Mouse (Mus musculus) heart, postnatal 0 days (tissue): ENCODE measurements at regions not wholly inside any gene's neighbourhood (a gene's known extent, or its start where the extent isn't known, plus 50 kb on each side); places are given as distances from the start of the nearest gene placed in this dataset.

Experiments used
- CTCF ChIP-seq: IDR thresholded peaks from 2 replicates; pipeline ENCODE4 v1.5.1; 2016; ENCODE audit warnings: antibody characterized with exemption, control low read depth, low read depth
- EP300 ChIP-seq: IDR thresholded peaks from 2 replicates; pipeline ENCODE4 v1.6.1; 2016; ENCODE audit warnings: antibody characterized with exemption, low read depth

DNA sequence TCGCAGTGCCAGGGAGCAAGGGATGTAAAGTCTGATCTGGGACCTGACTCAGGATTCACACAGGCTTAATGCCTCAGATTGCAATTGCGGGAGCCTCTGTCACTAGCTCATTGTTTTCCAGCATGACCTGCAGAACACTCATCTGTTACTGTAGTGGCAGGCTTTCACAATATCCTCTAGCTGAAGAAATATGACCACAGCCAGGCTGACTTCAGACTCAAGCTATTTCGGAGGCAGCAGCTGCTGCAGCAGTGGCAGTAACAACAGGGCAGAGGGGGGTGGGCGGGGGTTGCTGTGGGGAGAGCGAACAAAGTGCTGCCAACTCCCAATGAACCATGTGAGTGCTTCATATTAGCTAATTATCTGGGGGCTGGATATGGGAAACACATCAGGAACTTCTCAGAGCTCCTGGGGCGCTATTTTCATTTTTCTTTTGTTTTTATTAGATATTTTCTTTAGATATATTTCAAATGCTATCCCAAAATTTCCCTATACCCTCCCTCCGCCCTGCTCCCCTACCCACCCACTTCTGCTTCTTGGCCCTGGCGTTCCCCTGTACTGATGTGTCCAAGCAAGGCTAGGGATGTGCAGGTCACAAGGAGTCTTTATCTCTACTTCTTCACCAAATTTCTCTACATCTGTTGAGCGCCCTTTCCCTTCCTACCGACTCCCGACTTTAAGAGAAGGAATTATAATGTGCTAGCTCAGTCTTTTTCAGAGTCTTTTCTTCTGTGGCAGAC is 242.5 kb upstream of the Dab2 start:
- no peak for TF ChIP-seq CTCF
- TF ChIP-seq EP300 = no peak
